Mouse (Mus musculus) thymus, adult 2 months (tissue): Measurements from ENCODE around the gene Rfc4. TPM values are rescaled to one million over a fixed set of nuclear protein-coding genes. Genes with fewer than 3 reads are reported as not detected.

Source experiments
- DNase-seq: peaks from one replicate; pipeline ENCODE4 v3.0.0; 2021
- H3K27ac ChIP-seq: fragments of 200-500 bp; 2 replicates; pipeline ENCODE4 v1.5.1; 2012; ENCODE audit warnings: low read length, control low read depth; ENCODE audit not compliant: control insufficient read depth, insufficient read depth
- H3K27me3 ChIP-seq: fragments of 200-500 bp; 2 replicates; pipeline ENCODE4 v1.6.1; 2012; ENCODE audit warnings: mild to moderate bottlenecking, low read length, moderate library complexity, mixed read lengths; ENCODE audit not compliant: control insufficient read depth, insufficient read depth
- H3K36me3 ChIP-seq: fragments of 200-500 bp; 2 replicates; pipeline ENCODE4 v1.6.1; 2012; ENCODE audit warnings: mild to moderate bottlenecking, low read length, moderate library complexity; ENCODE audit not compliant: control insufficient read depth, insufficient read depth
- H3K4me1 ChIP-seq: fragments of 200-500 bp; replicated peaks from 2 replicates; pipeline ENCODE4 v1.6.1; 2012; ENCODE audit warnings: low read length; ENCODE audit not compliant: control insufficient read depth, insufficient read depth
- H3K4me3 ChIP-seq: fragments of 200-500 bp; 2 replicates; pipeline ENCODE4 v1.5.1; 2012; ENCODE audit warnings: mild to moderate bottlenecking, low read length, control low read depth, moderate library complexity; ENCODE audit not compliant: control insufficient read depth, insufficient read depth
- CTCF ChIP-seq: fragments of 200-500 bp; IDR thresholded peaks from 2 replicates; pipeline ENCODE4 v1.5.1; 2012; ENCODE audit warnings: mild to moderate bottlenecking, control low read depth, low read length, moderate library complexity, borderline replicate concordance; ENCODE audit not compliant: control insufficient read depth, poor library complexity, insufficient read depth; ENCODE audit errors: extremely low read depth
- POLR2A ChIP-seq: fragments of 200-500 bp; IDR thresholded peaks from 2 replicates; pipeline ENCODE4 v1.6.1; 2012; ENCODE audit warnings: mild to moderate bottlenecking, low read length, control low read depth, moderate library complexity; ENCODE audit not compliant: control insufficient read depth, poor library complexity, insufficient read depth; ENCODE audit errors: extremely low read depth
- WGBS: fragments of 180-500 bp; shearing (Covaris S2); methylation state at CpG from one replicate; pipeline ENCODE4 v1.1.7; 2018; 5-methylcytosine and 5-hydroxymethylcytosine counted together
- polyA plus RNA-seq: library from polyadenylated mRNA; depleted of rRNA; stranded (reverse); fragments of >200 nt; gene quantifications from 2 replicates; pipeline ENCODE4 v1.2.3, GENCODE M21; 2012; rRNA removed

Gene Rfc4
- polyA plus RNA-seq = 2.6 and 3.4 TPM in 2 replicates

- TF ChIP-seq POLR2A (peak; percentile 87), CTCF (peak; percentile 44; the same call in 1 of the 2 replicates)
- under 1% methylated on average over 51 of the region's 51 CpGs for WGBS
- Histone ChIP-seq H3K4me3 (peak within 1 kb of the TSS; percentile 78), H3K27me3 (no peaks in the 10 kb centered on the region), H3K27ac (peak within 1 kb of the TSS; percentile 66), H3K36me3 (no peaks in the 10 kb centered on the region), H3K4me1 (peaks cover 8% of the 10 kb centered on the region)
- DNase-seq = peak; percentile 92
Observed at GRCm38 (mm10) chr16:23127673-23128375, at the start of gene Rfc4. TSS of gene Rfc4 (minus strand) at chr16:23127737.

DNA sequence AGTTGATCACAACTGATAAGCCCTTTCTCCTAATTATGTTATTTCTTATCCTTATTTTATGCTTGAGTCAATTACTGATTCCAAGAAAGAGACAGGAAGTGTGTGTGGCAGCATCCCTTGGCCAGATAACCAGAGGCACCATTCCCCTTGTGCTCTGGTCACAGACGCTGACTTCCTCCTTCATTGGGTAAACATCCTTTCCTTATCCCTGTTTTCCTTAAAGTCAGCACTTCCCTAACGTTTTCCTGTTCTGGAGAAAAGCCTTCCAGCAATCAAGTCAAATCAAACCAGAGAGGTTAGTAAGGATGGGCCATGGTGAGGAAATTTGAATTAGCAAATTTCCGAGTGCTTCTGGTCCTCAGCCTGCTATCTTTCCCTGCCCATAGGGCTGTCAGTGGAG lies 48.4 kb upstream of the Rfc4 start:
- WGBS = 61% methylated on average over 3 of the region's 3 CpGs
- Histone ChIP-seq H3K27me3 (no peaks in the 10 kb centered on the region), H3K27ac (peak overlapping the region; percentile 70), H3K4me3 (no peak overlapping the region), H3K36me3 (no peaks in the 10 kb centered on the region), H3K4me1 (peaks cover 37% of the 10 kb centered on the region)
- TF ChIP-seq POLR2A (no peak), CTCF (no peak)
- no peak for DNase-seq

- H3K4me1 ChIP-seq = peaks cover 33% of the 10 kb centered on the region
- no peaks in the 10 kb centered on the region for H3K27me3 ChIP-seq
- whole genome bisulfite sequencing = 5% methylated on average over 5 of the region's 5 CpGs
- H3K4me3 ChIP-seq = no peak overlapping the region
- TF ChIP-seq POLR2A = no peak
- TF ChIP-seq CTCF = no peak
- no peaks in the 10 kb centered on the region for H3K36me3 ChIP-seq
- peak overlapping the region; percentile 61; the same call in 1 of the 2 replicates for H3K27ac ChIP-seq
- peak; percentile 60 for DNase-seq
Observed at GRCm38 (mm10) chr16:23174855-23175254, 47.3 kb upstream of the Rfc4 start.

- no peaks in the 10 kb centered on the region for H3K27me3 ChIP-seq
- no peak overlapping the region for H3K27ac ChIP-seq
- no peak for DNase-seq
- 72% methylated on average over 5 of the region's 5 CpGs for WGBS
- peaks cover 24% of the 10 kb centered on the region for H3K4me1 ChIP-seq
- no peak for TF ChIP-seq CTCF
- no peak for TF ChIP-seq POLR2A
- no peaks in the 10 kb centered on the region for H3K36me3 ChIP-seq
- H3K4me3 ChIP-seq = no peak overlapping the region
Observed at GRCm38 (mm10) chr16:23173904-23174303, 46.4 kb upstream of the Rfc4 start.

DNA sequence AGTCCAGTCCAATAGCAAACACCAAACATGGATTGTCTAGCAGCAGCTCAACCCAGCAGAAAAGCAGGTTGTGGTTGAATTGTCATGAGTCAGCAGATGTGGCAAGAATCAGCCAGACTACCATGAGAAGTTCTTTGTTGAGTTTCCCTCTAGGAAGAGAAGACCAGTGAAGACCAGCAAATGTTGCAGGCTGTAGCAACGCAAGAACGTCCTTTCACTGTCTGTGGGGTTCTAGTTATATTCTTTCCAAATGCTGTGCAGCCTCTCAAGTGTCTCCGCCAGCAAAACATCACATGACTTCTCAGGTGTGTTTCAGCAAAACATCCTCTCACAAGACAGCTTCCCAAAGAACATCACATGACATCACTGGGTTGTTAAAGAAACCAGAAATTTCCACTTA lies 43.3 kb upstream of the Rfc4 start:
- WGBS = 91% methylated on average over 3 of the region's 3 CpGs
- no peak for DNase-seq
- peaks cover 9% of the 10 kb centered on the region for H3K4me1 ChIP-seq
- no peaks in the 10 kb centered on the region for H3K27me3 ChIP-seq
- H3K36me3 ChIP-seq = no peaks in the 10 kb centered on the region
- TF ChIP-seq CTCF = no peak
- TF ChIP-seq POLR2A = no peak
- no peak overlapping the region for H3K4me3 ChIP-seq
- H3K27ac ChIP-seq = no peak overlapping the region

DNA sequence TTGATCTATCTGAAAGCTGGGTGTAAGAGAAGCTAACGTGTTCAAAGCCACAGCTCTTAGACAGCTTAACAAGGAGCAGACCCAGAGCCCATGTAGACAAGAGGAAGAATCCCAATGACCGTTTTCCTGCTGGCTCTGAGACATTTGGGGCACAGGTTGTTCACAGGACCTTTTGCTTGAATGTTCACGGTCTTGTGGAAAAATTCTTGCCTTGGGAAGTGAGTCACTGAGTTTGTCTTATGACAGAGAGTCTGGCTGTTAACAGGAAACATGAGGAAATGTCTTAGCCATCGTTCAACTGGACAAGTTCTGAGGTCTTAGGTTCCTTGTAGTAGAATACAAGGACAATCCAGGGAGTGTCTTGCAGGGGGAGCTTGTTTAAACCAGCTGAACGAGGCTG lies 39.5 kb upstream of the Rfc4 start:
- no peak for TF ChIP-seq POLR2A
- TF ChIP-seq CTCF = no peak
- Histone ChIP-seq H3K27me3 (no peaks in the 10 kb centered on the region), H3K27ac (no peak overlapping the region), H3K36me3 (no peaks in the 10 kb centered on the region), H3K4me3 (no peak overlapping the region), H3K4me1 (peaks cover 11% of the 10 kb centered on the region)
- 64% methylated on average over 5 of the region's 5 CpGs for WGBS
- DNase-seq = no peak

DNA sequence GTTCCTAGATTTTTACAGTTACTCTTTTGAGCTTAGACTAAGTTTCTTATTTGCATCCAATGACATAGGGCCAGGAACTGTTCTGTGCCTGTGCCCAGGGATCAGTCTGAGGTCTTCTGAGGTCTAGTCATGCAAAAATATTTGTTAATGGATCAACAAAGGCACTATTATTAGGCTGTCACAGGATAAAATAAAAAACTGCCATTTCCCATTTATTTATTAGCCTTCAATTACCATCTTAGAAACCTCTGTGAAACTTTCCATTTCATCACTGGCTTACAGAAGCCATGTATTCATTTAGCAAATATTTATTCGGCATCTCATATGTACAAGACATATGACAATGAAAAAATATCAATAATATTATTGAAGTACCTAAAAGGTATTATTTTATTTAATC lies 39.1 kb upstream of the Rfc4 start:
- H3K4me1 ChIP-seq = peaks cover 11% of the 10 kb centered on the region
- H3K27me3 ChIP-seq = no peaks in the 10 kb centered on the region
- H3K4me3 ChIP-seq = no peak overlapping the region
- H3K27ac ChIP-seq = no peak overlapping the region
- no peaks in the 10 kb centered on the region for H3K36me3 ChIP-seq
- TF ChIP-seq CTCF (no peak), POLR2A (no peak)
- 100% methylated on average over 1 of the region's 1 CpGs for WGBS
- no peak for DNase-seq
